Mouse (Mus musculus): Measurements from ENCODE around the gene Ankrd66. TPM values are rescaled to one million over a fixed set of nuclear protein-coding genes. Genes with fewer than 3 reads are reported as not detected.
A peak's percentile ranks its signal among the peaks of the same experiment; 100 is the strongest.

The Ankrd66 gene
- total RNA-seq (2021): under 1 TPM in 1 of 2 experiments, not detected in 1; 0.51 TPM
- long read RNA-seq, experiment 1: 0 reads
- long read RNA-seq, experiment 2: 0 reads

DNA sequence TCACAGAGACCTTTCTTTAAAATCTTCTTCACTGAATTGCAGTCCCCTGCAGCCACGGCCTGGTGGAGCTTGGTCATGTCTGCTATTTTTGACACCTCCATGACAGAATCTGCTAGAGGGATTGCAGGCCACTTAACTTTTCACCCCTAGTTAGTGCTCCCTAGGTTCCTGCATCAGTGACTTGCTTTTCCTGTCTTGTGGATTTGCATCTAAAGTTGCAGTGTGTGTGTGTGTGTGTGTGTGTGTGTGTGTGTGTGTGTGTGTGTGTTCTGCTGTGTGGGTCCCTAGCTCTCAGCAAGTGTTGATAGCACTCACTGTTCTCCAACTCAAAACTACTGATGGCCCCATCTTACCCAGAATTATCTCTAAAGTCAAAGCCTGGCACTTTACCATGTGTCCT lies at the start of gene Ankrd66:
TSS of gene Ankrd66 (minus strand) at position 101 of the 400 bp plus-strand sequence.
- DNase-seq (ENCODE audit: low spot score in 2 of 2): no peak

DNA sequence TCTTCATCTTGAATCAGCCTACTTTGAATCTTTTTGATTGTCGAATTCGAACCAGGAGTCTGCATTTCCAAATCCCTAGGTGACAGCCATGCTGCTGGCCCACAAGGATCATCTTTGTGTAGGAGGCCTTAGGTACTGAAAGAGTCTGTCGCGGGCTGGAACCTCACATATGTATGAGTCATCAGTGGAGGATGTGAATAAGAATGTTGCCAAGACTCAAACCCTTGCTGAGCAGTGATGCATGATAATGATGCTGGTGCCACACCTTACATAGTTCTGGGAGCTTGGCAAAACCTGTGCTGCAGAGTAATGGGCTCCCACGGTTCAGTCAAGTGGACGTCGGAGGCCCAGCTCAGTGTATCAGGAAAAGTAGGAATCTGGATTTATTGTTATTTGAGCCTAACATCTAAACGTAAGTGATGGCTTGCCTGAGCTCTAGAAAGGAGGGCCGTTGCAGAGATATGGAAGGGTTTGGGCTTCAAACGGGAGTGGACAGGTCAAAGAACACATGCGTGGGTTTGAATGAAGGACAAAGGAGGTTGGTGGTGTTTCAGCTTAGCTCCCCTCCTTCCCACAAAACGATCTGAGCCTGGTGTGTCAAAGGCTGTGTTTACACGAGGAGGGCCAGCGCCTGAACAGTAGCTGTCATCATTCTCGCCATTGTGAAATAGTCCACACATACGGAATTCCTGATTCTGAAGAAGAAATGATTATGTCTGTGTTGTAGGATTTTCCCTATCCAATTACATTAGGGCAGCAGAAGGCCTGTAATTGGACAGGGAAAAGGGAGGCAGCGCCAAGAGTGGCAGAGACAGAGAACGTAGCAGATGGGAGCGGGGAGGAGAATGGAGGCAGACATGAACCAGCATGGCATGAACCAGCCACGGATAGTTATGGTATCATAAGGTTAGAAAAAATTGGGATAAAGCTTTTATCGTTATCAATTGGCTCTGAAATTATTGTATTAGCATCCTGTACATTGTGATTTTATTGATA lies 49.2 kb upstream of the Ankrd66 start:
- peak in 1 of 2 experiments; percentile 66 for DNase-seq (ENCODE audit: low spot score in 2 of 2)

DNA sequence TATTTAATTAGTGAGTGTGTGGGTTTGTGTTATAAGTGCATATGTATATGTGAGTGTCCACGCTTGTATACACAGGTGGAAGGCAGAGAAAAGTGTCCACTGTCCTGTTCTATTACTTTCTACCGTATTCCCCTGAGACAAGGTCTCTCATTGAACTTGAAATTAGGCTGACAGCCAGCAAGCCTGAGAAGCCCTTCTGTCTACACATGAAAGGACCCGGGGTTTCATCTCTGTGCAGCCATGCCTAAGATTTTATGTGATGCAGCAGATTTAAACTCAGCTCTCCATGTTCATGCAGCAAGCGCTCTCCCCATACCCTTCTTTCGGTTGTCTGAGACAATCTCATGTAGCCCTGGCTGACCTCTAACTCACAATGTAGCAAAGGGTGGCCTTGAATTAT lies 47.1 kb upstream of the Ankrd66 start:
- DNase-seq (ENCODE audit: low spot score in 2 of 2): no peak

DNA sequence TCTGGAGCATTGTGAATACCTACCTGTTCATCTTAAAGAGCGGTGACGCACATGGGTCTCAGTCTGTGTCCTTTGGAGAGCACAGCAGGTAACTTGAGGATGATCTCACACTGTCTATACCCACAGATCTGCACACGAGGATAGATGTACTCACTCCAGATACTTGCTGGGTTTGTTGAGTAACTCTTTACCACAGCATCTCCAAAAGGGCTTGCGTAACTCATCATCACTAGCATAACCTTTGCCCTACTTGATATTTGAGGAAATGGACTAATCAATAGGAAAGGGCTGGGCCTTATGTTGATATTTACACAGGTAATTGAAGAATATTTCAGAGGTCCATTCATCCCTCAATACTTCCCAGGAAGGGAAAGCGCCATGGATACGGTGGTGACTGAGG lies 46.3 kb upstream of the Ankrd66 start:
- no peak for DNase-seq (ENCODE audit: low spot score in 2 of 2)

DNA sequence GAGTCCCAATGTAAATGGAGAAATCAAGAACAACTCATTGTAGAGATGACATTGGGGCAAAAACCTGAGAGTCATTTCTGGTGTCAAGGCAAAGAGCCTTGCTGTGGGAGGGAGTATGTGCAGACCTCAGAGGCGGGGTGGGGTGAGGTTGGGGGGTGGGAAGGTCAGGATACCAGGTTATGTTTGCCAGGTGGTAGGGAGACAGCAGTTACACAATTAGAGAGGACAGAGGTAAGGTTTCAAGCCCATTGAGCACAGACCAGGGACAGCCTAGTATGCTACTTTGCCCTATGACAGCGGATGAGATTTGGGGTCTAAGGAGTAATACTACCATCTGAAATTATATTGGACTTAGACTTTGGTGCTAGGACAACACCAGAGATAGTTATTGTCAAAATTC lies 43.8 kb upstream of the Ankrd66 start:
- no peak for DNase-seq (ENCODE audit: low spot score in 2 of 2)

DNA sequence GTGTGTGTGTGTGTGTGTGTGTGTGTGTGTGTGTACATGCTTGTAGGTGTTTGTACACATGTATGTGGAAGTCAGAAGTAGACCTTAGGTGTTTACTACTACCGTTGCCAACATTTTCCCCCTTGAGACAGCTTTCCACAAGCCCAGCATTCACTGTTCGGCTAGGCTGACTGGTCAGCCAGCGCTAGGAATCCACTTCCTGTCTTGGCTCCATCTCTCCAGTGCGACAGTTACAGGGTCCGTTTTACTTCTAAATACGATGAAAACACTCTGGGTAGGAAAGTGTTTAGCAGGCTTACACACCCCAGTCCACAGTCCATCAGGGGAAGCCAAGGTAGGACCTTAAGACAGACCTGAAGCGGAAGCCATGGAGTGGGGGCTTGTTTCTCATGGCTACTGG lies 41.3 kb upstream of the Ankrd66 start:
- no peak for DNase-seq (ENCODE audit: low spot score in 2 of 2)

DNA sequence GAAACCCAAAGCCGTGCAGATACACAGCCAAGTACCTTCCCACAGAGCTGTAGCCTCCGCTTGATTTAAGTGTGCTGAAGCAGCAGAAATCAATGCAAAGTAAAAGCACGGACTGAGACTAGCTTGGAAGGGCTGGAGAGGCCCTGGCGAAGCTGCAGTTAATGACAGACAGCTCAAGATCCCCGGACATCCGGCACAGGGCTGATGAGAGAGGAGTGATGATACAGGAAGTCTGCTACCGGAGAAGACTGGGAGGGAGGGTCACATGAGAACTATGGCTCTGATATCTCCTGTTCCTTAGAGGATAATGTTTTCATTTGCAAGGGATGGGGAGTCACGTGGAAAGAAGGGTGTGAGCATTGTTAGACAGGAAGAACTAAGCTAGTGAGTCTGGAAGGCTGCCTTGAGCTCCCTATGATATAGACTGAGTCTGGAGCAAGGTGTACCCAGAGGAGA lies 37.6 kb upstream of the Ankrd66 start:
- no peak for DNase-seq (ENCODE audit: low spot score in 2 of 2)

DNA sequence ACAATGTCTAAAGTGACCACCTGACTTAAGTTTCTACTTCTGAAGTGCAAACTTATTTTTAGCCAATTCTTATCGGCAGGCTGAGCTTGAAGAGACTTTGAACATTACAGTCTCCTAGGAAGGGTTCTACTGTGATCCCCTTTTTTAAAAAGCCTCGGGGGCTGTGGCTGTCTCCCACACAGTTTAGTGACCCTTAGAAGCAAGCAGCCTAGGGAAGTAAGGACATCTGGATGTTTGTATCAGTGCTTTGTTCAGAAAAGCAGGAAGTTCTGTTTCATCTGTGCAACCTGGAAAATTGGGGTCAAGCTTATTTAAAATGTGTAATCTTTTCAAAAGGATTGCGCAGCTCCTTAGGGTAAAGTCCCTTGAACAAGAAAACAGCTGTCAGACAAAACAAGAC lies 37.0 kb upstream of the Ankrd66 start:
- no peak for DNase-seq (ENCODE audit: low spot score in 2 of 2)

DNA sequence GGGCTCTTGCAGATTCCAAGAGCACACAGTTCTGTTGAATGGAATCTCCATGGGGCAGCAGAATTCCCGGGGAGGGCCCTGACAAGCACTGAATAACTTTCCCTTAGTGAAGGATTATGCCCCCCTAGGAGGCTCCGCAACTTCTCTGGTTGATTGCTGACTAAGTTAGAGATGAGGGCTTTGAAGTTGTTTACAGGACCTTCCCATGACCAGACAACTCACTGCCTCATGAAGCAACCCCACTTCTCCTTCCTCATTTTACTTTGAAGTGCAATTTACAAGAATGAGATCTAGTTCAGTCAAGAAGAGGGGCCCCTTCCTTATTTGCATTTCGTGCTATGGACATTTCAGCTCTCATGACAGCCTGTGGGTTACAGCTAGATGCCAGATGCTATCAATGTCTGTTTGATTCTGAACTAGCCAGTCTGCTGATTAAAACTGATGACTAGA lies 30.2 kb upstream of the Ankrd66 start:
- DNase-seq (ENCODE audit: low spot score in 2 of 2): no peak

DNA sequence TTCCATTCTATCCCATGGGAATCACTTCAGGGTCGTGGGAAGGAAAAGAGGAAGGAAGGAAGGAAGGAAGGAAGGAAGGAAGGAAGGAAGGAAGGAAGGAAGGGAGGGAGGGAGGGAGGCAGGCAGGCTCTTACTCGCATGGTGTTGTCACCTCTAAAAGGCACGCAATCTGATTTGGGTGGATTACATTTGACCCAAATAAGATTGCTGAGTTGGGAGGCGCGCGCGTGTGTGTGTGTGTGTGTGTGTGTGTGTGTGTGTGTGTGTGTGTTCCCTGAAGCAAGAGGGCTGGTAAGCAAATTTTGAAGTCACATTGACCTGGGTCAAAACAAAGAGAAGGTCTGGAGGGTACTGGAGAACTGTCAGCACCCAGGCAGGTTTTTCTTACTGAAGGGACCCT lies 25.8 kb upstream of the Ankrd66 start:
- no peak for DNase-seq (ENCODE audit: low spot score in 2 of 2)

DNA sequence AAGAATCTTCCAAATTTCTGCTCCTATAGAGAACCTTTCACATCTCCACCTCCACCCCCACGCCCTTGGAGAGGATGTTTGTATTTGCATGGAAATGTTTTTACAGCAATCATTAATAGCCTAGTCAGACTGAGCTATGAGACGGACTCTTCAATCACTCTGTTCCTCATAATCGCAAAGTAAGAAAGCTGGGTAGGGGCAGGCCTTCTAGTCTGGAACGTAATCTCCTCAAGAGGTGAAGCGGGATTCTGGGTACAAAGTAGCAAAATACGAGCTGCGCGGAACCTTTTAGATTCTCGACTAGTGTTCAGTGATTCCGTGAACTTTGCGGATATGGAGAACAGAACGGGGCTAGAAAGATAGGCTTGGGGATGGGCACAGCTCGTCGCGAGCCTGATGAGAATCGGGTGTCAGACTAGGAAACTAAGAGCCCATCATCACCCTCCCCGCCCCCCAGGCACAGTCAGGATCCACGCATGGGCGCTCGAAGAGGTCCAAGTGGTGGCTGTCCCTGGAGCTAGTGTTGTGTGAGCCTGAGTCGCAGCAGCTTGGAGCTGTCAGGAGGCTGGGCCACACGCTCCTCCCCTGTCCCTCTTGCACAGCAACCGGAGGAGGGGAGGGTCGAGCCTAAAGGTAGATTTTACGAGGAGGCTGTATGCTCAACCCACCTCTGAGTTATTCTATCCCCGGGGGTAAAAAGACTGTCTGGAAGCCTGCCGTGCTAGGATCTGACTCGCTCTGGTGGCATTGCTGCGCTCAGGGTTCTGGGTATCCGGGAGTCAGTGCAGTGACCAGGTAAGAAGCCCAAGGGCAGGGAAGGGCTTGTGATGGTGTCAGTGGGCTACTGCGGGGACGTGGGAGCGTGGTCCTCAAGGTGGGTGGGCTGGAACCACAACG lies 24.8 kb upstream of the Ankrd66 start, which contains the start of gene Pla2g7:
TSS of gene Pla2g7 (plus strand) at position 107 of the 897 bp plus-strand sequence.
- peak; percentile 39 to 60 for DNase-seq (ENCODE audit: low spot score in 2 of 2)

DNA sequence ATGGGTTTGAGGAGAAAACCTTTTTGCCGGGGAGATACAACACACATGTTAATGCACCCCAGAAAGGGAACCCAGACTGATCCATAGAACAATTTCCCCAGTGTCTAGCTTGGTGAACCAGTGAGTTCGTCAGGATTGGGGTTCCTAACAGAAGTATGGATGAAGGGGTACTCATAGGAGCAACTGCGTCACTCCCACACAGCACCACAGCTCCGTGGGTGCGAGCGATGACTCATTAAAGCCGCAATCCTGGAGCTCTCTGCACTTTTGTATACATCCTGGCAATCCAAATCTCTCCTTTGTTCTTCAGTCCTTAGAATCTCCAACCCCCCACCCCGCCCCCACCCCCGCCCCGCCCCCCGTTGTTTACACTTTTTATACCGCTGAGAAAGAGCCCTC lies 24.2 kb upstream of the Ankrd66 start:
- DNase-seq (ENCODE audit: low spot score in 2 of 2): no peak

DNA sequence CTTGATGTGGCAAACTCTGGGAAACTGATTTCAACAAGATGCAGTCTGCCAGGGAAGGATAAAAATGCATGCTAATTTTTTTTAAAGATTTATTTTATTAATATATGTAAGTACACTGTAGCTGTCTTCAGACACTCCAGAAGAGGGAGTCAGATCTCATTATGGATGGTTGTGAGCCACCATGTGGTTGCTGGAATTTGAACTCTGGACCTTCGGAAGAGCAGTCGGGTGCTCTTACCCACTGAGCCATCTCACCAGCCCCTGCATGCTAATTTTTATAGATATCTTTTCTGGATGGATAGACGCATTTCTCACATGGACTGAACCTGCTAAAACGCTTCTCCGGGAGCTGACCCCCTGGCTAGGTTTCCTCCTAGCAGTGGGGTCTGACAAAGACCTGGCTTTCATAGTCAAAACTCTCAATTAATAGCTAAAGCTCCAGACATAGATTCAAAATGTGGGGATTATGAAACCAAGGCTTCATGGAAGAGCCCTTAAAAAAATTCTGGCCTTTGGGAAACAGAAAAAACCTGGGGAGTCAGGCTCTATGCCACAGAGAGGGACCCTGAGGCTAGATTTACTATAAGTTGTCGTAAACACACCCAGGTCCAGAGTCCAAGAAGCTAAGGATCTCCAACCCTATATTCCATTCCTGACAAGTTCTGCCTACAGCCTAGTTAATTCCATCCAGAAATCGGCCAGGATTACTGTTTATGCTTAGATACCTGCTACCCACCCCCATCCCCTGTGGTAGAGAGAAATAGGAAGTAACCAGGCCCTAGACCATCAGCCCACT lies 20.0 kb upstream of the Ankrd66 start:
- no peak for DNase-seq (ENCODE audit: low spot score in 2 of 2)

DNA sequence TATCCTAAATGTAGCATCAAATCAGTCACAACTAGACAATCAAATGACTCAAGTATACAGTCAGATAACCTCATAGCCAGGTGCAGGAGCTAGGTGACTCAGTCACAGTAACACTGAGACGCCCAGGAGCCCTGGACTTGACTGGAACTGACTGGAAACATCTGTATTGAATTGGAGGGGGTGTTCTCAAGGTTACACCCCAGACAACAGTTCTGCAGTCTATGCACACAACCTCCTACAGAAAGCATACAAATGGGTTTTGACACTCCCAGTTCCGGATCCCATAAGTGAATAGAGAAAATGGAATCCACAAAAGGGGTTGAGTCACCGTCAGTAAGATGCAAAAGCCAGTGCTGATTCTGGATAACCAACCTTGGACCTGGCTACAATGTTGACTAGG lies 15.2 kb upstream of the Ankrd66 start:
- no peak for DNase-seq (ENCODE audit: low spot score in 2 of 2)

DNA sequence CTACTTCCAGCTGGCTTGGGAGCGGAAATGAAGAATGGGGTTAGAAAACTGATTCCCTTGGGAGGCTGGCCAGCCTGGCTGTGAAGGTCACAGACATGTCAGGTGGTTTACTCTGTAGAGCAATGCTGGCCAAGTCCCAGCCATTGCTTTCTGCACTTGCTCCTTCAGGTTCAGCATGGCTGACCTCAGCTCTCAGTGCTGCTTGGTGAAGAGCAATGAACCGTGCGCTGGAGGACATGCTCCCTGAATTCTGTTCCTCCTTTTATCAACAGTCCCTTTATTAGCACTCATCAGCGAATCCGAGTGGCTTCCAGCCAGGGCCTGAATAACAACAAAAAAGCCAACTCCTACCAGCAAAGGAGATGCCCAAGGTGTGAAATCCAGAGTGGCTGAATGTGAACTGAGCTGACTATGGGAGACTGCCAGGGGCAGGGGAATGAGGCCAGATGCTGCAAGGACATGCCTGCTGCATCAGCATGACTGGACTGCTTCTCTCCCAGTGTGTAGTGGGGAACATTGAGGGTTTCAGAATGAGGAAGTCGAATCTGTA lies 14.2 kb upstream of the Ankrd66 start:
- peak; percentile 55 to 77 for DNase-seq (ENCODE audit: low spot score in 2 of 2)

DNA sequence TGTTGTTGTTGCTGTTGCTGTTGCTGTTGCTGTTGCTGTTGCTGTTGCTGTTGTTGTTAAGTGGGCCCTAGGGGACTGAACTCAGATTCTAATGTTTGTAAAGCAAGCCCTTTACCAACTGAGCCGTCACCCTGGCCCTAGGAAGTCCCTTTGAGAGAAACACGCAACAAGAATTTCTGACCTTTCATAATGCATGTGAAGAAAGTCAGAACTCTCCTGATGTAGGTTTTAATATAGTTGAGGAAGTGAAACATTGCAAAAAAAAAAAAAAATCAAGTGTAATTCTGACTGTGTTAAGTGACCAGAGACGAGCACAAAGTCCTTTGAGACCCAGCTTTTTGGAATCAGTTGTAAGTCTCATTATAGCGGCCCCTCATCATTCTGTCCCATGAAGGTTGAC lies 13.7 kb upstream of the Ankrd66 start:
- DNase-seq (ENCODE audit: low spot score in 2 of 2): no peak

DNA sequence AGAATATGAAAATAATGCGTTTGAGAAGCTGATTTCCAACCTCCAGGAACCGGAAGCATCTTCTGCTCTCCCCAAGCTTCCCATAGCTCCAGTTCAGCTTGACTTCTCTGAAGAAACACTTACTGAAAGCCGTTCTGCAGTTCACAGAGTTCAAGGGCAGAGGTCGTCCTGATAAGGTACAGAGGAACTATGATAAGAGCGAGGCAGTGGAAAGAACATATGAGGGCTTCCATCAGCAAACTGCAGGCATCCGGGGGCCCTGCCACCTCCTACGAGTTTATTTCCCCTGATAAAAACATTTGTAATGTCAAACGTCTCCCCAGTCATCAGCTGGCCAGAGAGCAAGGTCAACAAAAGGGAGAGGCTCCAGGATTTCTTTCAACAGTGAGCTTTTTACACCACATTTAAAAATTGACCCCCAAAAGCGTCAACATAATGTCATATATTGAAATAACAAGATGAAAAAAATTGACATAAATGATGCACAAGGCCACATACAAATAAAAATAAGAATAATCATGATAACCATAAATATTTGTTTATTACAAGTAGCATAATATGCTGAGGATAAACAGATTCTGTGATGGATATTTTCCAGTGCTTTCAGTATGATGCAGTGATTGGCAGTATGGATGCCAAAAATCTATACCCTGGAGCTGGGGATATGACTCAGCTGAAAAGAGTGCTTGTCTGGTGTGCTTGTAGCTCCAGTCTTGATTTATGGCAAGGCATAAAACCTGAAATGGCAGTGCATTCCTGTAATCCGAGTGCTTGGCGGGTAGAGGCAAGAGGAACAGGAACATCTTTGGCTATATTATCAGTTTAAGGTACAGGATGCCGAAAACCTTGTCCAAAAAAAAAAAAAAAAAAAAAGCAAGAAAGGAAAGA lies 11.3 kb upstream of the Ankrd66 start:
- DNase-seq (ENCODE audit: low spot score in 2 of 2): no peak

DNA sequence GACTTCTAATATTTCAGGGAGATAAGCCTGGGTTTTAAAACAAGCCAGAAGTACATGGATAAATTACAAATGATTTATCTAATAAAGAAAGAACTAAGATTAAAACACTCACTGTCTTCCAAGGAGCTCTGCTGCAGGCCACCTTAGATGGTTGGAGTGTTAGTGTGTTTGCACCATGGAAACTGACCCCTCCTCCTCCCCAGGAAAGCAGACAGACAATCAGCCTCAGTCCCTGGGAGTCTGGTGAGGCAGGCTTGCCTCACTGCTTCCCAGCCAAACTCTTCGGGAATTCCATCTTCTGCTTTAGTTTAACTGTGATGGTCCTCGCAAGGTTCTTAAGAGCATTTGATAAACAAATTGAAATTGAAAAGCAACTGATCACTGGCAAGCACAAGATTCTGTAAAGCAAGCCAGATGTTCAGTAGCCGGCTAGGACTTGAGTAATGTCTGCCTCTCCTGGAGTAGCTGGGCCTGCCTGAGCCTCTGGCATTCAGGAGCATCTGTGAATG lies 7.7 kb upstream of the Ankrd66 start:
- no peak for DNase-seq (ENCODE audit: low spot score in 2 of 2)

DNA sequence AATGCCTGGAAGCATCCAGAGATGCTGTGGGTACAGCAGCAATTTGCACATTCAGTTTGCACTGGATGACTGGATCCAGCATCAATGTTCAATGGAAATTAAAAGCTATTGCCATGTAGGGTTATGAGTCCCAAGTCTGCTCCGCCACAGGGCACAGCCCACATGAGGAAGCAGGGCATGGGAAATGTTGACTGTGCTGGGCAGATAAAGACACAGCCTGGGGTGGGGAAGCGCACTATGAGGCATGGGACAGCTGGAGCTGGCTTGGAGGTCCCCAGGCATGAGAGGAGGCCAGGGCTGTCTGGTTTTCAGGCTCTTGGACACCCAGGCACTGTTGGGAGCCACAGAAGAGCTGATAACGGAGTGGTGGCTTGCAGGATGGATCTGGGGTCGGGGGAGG lies 601 bp upstream of the Ankrd66 start:
- DNase-seq (ENCODE audit: low spot score in 2 of 2): no peak

All from layer of hippocampus, postnatal 14 days (tissue).